Mouse (Mus musculus) bone marrow macrophage, adult 2 months (primary cell): ENCODE results near the gene Gltp. TPM values are rescaled to one million over a fixed set of nuclear protein-coding genes. Genes with fewer than 3 reads are reported as not detected.

Experiments
- H3K27ac ChIP-seq: 2 replicates; pipeline ENCODE4 v1.5.1; 2012; ENCODE audit warnings: low read depth, low read length; ENCODE audit not compliant: insufficient read depth
- H3K4me1 ChIP-seq: 2 replicates; pipeline ENCODE4 v1.6.1; 2012; ENCODE audit warnings: low read length; ENCODE audit not compliant: control insufficient read depth, insufficient read depth
- H3K4me3 ChIP-seq: 2 replicates; pipeline ENCODE4 v1.5.1; 2012; ENCODE audit warnings: mild to moderate bottlenecking, low read length, moderate library complexity; ENCODE audit not compliant: insufficient read depth
- CTCF ChIP-seq: IDR thresholded peaks from 2 replicates; pipeline ENCODE4 v1.5.1; 2012; ENCODE audit warnings: low read depth, mild to moderate bottlenecking, low read length, moderate library complexity
- POLR2A ChIP-seq: IDR thresholded peaks from 2 replicates; pipeline ENCODE4 v1.6.1; 2012; ENCODE audit warnings: mild to moderate bottlenecking, low read depth, low read length, borderline replicate concordance
- polyA plus RNA-seq: library from polyadenylated mRNA; stranded (reverse); fragments of >200 nt; gene quantifications from 2 replicates; pipeline ENCODE4 v1.2.4, GENCODE M21; 2012; ENCODE audit not compliant: missing spikeins, insufficient read depth, insufficient read length

Gltp gene
- polyA plus RNA-seq, 1 experiment: 371 TPM

DNA sequence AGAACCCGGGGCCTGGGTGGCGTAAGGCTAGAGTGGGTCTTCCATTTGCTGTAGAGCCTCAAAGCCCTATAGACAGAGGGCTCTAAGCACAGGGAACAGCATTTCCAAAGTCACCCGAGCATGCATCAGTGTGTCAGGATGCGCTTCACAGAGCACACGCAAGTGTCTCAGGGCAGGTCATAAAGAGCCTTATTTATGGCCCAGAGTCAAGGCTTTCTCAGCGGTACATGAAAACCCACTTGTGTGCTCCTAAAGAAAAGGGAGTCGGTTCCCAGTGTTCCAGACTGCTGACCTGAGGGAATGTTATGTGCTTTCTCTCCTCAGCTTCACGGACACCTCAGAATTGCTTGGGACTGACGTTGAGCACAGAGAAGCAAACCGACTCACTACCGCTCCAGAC, 30.0 kb upstream of the Gltp start:
- TF ChIP-seq POLR2A: no peak
- TF ChIP-seq CTCF: no peak
- Histone ChIP-seq H3K4me1 (peaks cover 8% of the 10 kb centered on the region), H3K4me3 (no peak overlapping the region), H3K27ac (no peak overlapping the region)

DNA sequence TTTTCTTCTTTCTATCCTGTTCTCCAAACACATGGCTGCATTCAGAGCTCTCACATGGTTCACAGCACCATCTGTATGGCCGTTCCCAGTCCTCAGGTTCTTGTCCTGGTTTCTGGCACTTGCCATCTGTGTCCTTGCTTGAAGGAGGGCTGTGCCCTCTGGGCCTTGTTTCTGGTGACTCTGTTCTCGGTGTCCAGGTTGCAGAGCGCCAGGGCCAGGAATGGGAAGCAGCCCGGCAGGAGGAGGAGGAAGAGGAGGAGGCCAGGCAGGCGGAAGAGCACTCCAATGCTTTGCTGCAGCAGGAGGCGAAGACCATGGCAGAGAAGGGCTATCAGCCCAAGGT, 29.1 kb upstream of the Gltp start:
- Histone ChIP-seq H3K4me1 (peaks cover 8% of the 10 kb centered on the region), H3K4me3 (no peak overlapping the region), H3K27ac (no peak overlapping the region)
- TF ChIP-seq POLR2A (no peak), CTCF (no peak)

DNA sequence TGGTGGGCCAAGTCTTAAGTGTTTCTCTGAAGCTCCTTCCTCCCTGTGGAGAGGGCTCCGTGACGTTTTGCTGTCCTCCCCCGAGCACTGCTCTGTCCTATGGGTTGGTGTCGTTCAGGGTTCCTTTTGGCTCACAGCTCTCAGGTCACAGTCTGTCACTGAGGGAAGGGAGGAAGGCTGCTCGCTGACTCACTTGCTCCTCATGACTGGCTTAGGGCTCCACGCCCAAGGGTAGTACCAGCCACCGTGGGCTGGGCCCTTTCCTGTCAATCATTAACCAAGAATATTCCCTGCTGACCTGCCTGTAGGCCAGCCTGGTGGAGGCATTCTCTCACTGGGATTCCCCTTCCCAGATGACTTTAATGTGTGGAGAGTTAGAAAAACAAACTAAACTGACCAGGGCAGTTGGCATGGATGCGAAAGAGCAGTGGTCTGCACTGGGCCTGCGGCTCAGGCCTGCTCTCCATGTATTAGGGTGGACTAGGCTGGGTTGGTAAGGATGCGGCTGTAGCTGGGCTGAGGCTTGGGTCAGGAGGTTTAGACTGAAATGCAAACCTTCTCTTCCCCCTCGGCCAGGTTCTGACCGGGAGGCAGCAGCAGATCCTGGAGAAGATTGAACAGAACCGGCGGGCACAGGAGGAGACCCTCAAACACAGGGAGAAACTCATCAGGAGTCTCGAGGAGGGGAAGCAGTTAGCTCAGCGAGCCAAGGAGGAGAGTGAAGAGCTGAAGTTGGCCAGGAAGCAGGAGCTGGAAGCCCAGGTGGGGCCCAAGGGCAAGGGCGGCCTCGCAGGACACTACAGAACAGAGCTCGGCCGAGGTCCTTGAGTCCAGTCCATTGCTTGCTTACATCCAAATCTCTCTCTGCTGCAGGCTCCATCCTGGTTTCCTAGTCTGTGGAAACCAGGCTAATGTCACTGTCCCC, 28.5 kb upstream of the Gltp start:
- H3K4me3 ChIP-seq: no peak overlapping the region
- no peak overlapping the region for H3K27ac ChIP-seq
- TF ChIP-seq CTCF (no peak), POLR2A (no peak)
- peaks cover 8% of the 10 kb centered on the region for H3K4me1 ChIP-seq

DNA sequence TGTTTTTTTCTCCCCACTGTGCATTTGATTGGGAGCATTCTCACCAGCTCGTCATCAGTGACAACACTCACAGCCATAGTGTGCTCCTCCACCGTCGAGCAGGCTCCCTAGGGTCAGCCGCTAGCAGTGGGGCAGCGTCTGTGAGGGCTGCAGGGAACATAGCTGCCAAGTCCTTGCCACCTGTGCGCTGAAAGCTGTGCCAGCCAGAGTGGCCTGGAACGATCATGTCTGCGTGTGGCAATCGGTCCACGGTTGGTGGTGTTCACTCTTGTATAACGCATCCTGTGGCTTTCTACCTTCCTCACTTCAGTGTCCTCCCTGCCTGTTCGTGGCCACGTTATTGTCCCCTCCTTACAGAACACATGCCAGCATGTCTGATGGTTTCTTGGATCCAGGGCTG, 27.7 kb upstream of the Gltp start:
- H3K27ac ChIP-seq: no peak overlapping the region
- peaks cover 8% of the 10 kb centered on the region for H3K4me1 ChIP-seq
- no peak overlapping the region for H3K4me3 ChIP-seq
- TF ChIP-seq CTCF (no peak), POLR2A (no peak)

DNA sequence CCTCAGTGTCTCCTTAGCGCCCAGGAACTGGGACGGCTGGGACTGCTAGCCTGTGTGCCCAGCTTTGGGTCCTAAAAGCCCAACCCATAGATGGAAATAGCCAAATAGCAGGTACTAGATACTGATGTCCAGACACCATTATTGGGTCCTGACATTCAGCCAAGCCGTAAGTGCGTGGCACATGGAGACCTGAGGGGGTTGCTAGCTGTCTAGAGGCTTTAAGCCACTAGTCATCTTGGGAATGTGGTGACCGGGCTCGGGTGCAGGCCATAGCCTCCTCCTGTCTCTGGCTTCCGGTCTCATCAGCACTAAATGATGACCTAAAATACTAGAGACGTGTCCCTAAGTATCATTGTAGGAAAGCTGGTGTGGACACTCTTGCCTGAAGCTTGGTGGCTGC, 27.2 kb upstream of the Gltp start:
- Histone ChIP-seq H3K27ac (no peak overlapping the region), H3K4me1 (peaks cover 8% of the 10 kb centered on the region), H3K4me3 (no peak overlapping the region)
- no peak for TF ChIP-seq POLR2A
- no peak for TF ChIP-seq CTCF

DNA sequence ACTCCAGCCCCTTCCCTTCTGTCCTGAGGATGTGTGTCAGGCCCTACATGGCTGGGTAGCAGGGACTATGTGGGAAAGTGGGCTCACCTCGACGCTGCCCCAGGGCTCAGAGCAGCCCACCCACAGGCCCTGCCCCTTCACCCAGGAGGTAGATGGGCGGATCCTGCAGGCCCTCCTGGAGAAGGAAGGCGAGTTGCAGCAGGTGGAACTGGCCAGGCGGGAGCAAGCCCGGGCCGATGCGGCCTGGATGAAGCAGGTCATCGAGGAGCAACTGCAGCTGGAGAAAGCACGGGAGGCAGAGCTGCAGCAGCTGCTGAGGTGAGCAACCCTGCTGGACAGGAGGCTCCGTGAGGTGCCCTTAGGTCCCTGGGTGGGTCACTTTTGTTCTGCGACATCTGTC, 26.5 kb upstream of the Gltp start:
- Histone ChIP-seq H3K4me3 (no peak overlapping the region), H3K4me1 (peaks cover 6% of the 10 kb centered on the region), H3K27ac (no peak overlapping the region)
- TF ChIP-seq CTCF: no peak
- TF ChIP-seq POLR2A: no peak

DNA sequence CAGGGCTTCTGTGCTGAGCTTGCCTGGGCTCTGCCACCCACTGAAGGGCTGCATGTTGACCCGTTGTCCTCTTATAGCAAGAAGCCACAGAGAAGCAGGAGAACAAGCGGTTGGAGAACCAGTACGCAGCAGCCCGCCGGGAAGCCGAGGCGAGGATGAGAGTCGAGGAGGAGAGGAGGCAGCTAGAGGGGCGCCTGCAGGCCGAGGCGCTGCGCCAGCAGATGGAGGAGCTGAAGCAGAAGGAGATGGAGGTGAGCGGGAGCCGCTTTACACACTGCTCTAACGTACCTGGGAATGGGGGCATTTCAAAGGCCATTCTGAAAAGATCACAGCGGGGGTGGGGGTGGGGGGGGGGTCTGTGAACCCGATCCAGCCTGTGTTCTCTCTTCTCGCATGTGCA, 23.8 kb upstream of the Gltp start:
- Histone ChIP-seq H3K4me1 (no peaks in the 10 kb centered on the region), H3K4me3 (no peak overlapping the region), H3K27ac (no peak overlapping the region)
- no peak for TF ChIP-seq CTCF
- TF ChIP-seq POLR2A: no peak

DNA sequence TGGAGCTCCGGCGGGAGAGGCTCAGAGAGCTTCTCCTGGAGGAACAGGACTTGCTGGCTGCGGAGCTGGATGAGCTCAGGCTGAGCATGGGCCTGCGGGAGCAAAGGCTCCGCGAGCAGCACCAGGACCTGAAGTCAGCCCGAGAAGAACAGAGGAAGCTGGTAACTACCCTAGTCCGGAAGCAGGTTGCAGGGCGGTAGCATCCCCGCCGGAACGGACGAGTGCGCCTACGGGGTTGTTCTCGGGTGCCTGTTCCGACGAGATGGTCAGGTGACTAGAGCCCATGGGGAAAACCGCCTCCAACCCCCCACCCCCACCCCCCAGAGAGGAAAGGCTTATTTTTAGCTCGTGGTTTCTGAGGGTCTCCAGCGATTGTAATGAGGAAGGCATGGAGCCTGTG, 18.6 kb upstream of the Gltp start:
- peaks cover 8% of the 10 kb centered on the region for H3K4me1 ChIP-seq
- no peak for TF ChIP-seq POLR2A
- no peak for TF ChIP-seq CTCF
- no peak overlapping the region for H3K4me3 ChIP-seq
- no peak overlapping the region for H3K27ac ChIP-seq

DNA sequence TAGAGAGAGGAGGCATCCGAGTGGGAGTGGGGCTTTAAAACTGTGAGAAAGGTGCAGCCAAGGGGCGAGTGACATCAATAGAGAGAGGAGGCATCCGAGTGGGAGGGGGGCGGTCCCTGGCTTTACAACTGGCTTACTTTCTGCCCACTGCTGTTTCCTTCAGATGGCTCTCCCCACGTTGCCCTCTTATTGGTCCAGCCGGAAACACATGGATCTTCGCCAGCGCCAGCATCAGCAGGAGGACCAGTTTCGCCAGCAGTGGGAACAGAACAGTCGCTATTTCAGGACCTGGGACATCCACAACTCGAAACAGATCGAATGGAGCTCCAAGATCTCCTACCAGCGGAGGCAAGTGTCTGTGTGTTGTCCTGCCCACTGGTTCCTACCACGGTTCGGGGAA, 17.7 kb upstream of the Gltp start:
- no peak for TF ChIP-seq CTCF
- TF ChIP-seq POLR2A: no peak
- Histone ChIP-seq H3K4me1 (peaks cover 8% of the 10 kb centered on the region), H3K27ac (no peak overlapping the region), H3K4me3 (peak overlapping the region; percentile 94)

DNA sequence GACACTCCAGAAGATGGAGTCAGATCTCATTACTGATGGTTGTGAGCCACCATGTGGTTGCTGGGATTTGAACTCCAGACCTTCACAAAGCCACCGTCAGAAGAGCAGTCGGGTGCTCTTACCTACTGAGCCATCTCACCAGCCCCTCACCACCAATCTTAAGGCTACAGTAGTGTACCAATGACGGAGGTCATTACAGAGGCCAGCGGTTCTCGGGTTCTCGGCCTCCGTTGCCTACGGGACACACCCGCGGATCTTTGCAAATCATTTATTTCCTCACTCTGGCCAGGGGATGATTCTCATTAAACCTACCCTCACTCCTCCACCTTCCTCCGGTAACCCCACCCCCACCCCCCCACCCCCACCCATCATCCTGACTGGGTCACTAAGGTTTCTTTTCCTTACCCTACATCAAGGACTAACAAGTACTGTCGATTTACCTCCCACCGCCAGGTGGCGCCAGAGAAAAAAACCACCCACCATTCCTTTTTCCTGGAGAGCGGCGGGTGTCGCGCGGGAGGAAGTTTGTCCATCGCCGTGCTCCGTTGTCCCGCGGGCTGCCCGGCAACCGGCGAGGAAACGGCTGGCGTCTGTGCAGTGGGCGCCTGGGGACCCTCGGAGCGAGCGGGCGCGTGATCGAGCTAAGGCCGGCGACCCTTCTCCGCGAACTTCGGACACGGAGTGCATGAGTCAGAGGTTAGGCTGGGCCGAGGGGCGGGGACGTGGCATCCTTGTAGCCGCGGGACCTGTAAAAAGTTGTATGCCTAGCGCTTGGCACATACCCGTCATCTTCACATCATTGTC, 16.7 kb upstream of the Gltp start, which contains the start of gene Tchp:
Gene Tchp (plus strand): TSS at position 496 of the 804 bp plus-strand sequence.
- Histone ChIP-seq H3K27ac (no peak within 1 kb of the TSS), H3K4me3 (peak within 1 kb of the TSS; percentile 94), H3K4me1 (peaks cover 11% of the 10 kb centered on the region)
- peak; percentile 55; the same call in 1 of the 2 replicates for TF ChIP-seq CTCF
- no peak for TF ChIP-seq POLR2A
